Mouse (Mus musculus): ENCODE measurements around the gene Abcc4.

Gene Abcc4

DNA sequence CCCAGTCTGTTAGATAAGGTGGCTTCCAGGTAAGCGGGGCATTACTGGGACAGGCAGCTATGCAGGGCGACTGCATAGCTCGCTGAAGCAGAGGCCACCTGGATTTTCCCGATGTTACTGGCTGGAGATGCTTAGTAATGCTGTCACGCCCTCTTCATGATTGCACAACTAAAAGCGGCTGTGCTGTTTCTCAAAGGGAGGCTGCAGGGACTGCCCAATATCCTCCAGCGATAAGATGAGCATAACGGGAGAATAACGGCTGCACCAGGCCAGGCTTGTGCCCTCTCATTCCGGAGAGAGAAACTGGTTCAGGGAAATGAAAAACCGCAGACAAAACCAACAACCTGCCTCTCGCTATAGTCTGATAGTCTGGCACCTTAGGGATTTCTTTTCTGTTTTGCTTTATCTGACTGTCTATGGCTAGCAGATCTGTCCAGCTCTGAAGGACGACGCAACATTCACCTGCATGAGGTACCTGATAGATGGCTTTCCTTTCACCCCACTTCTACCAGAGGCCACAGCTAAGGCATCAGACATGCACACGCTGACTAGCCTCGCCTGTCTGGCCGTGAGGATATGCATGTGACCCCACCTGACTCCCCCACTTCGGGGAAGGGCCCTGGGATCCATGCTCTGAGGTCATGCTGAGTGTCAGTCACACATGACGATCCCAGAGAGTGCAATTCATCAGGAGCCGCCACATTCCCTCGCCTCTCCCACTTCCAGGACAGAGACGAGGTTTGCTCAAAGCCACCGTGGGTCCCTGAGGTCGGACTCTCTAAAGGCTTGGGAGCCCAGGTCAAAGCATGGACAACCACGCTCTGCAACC is 67.4 kb downstream of the Abcc4 start:
- no peak for DNase-seq (ENCODE audit: low spot score in 2 of 2)

DNA sequence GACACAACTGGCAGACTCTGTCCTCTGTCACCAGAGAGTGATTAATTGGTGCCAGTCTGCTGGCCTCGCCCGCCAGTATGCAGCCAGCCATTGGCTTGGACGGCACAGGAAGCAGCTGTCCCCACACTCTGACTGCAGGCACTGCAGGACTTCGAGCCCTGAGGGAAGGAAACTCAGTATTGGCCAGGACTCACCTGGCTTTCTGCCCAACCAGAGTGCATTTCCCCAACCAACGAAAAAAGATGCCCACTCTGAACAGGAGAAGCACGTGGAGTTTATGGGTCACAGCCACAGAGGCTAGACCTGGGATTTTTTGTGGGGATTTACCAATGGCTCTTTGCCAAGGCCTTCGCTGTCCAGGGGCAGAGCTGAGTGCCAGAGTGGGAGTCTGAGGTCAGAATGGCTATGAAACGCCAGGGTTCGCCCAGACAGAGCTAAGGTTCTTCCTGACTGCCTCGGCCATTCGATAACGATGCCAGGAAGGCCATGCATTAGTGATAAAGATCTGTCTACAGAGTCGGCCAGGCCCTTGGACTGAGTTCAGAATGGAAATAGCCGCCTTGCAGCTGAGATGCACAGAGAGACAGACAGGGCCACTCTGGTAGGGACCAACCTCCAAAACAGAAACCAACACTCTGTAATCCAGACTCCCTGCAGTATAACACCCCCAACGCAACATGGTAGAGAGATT is 70.4 kb downstream of the Abcc4 start:
- no peak for DNase-seq (ENCODE audit: low spot score in 2 of 2)

DNA sequence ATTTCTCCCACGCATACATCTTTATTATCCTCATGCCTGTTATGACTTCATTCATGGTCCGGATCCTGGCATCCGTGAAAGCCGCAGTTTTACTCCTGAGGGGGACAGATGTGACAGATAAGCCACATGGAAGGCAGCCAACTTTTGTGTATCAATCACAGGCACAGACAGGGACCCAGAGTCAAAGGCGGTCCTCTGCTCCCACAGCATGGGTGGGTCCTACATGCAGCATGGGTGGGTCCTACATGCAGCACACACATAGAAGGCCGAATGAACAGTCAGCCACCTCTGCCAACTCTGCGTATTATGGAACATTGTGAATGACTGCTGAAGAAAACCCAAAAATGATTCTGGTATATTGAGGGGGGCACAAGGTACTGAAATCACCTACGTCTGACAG is 76.4 kb downstream of the Abcc4 start:
- no peak for DNase-seq (ENCODE audit: low spot score in 2 of 2)

DNA sequence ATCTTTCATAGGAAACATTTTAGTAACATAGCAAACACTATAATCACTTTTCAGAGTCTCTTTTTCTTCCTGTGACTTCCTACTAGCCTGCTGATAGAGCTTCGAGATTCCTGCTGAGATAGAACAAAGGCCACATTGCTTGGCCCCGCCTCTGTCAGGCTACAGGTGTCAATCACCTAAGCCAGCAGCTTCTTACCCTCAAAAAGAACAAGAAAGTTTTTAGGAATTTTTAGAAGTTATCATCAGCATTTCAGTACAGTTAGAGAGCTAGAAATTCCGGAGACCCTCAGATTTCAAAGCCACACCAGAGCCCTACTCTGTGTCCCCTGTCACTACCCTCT is 84.6 kb downstream of the Abcc4 start:
- no peak for DNase-seq (ENCODE audit: low spot score in 2 of 2)

DNA sequence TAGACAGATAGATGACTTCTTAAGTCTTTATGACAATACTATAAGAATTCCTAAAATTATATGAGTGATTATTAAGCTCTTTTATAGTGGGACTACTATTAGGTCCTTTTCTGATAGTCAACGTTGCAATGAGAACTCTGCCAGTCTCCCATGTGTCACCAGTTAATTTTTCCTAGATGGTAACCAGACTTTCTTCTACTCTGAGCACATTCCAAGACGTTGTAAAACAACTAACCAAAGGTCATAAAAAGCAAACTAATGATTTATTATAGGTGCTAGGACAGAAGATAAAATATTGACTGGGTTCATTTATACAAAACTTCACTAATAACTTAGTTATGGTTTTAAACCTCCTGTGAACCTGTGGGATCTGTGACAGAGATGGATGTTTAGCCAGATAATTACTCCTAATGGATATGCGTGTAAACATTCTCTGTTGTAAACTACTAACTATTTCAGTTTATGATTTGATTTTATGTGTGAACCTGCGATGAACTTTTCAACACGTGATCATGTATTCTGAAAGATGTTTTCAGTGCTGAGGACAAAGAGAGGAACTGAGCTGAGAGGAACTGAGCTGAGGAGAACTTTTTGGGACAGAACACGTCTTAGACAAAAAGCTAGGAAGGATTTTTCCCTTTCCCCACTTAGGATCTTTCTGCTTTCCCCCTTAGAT is 85.1 kb downstream of the Abcc4 start:
- DNase-seq (ENCODE audit: low spot score in 2 of 2), result no peak

DNA sequence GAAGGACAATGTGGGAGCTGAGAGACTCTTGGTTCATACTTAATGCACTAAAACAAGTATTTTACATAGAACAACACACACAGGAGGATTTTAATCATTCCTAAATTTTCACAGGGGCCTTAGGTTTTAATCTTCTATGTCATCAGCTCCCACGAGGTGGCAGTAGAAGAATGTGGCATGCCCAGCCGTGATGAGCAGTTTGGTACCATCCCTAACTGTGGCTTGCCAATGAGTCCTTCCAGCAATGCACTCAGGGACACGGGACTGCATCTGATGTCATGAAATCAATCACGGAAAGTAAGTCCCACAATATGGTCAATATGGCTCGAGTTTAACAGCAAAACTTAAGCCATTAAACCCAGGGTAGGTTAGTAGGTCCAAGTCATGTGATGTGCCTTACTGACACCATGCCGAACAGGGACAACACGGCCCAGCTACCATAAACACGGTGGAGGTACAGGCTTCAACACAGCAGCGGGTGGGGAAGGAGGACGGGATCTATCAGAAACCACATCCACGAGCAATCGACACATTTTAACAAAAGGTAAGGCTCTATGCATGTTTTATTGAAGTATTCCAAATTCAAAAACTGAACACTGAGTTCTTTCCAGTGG is 89.2 kb downstream of the Abcc4 start:
- DNase-seq (ENCODE audit: low spot score in 2 of 2), result peak in 1 of 2 experiments; percentile 26

DNA sequence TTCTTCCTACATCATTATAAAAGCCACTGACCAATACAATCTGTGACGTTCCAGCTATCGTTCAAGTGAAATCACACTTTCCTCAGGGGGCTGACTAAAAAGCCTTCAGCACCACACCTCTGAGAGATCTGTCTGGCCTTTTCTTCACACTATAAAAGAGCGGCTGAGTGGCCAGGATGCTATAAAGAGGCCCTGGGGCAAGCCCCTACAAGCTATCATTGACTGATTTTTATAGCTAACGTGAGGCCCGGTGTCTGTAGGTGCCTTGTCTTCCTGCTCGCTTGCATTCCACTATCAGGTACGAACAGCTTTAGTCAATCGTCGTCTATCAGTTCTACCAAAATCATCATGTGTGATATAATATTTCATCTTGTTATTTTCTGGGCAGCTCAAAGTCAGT is 92.3 kb downstream of the Abcc4 start:
- no peak for DNase-seq (ENCODE audit: low spot score in 2 of 2)

DNA sequence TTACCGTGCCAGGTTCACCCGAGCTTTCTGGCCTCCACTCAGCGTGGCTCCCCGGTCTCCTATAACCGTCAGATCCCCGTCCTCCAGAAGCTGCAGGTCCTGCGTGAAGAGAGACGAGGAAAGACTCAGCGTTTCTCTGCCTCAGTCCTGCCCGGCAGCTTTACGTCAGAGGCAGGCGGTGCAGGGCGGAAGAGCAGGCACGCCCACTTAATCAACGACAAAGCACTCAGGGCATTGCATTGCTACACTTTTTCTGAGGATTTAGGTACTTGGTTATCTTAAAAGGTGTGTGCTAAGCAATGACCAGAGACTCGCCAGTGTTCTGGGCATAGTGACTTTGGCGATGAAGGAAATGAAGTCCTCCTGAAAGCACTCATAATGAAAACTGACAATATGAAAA is 94.3 kb downstream of the Abcc4 start:
- no peak for DNase-seq (ENCODE audit: low spot score in 2 of 2)

DNA sequence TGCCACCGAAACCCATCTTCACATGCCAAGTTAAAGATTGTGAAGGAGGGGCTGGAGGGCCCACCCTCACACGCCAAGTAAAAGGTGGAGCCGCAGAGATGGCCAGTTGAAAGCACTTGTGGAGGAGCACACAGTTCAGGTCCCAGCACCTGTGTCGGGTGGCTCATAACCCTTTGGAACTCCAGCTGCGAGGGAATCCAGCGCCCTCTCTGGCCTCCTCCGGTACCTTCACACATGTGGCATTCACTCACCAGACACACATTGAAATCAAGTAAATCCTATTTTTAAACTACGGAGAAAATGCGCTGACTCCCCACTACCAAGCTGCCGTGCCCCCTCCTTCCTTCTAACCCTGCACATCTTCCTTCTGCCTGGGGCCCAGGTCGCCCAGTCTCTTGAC is 95.2 kb downstream of the Abcc4 start:
- DNase-seq (ENCODE audit: low spot score in 2 of 2), result no peak

DNA sequence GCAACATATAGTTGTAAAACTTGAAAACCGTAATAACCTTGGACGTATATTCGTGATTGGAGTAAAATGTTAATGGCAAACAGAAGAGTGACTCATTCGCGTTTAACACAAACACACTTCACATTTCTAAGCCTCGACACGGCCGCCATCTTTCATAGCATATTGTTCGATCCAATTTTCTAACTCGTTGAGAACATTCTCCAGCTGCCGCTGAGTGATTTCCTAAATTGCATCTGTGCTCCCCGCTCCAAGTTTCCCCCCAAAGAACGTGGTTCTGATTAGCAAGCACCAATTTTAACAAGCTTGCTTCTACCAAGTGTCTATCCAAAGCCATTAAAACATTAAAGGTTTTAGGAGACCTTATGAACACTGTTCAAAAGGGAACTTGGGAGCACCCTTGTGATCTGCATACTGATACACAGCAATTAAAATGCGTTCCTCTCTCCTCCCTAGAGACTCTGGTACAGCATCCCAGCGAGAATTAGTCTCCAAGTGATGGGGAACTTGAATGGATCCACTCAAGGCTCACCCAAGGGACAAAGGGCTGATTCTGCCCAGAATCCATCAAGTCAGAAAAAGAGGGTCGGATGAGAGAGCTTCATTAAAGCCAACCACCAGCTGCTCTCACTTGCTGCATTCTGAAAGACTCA is 97.1 kb downstream of the Abcc4 start:
- DNase-seq (ENCODE audit: low spot score in 2 of 2), result no peak

DNA sequence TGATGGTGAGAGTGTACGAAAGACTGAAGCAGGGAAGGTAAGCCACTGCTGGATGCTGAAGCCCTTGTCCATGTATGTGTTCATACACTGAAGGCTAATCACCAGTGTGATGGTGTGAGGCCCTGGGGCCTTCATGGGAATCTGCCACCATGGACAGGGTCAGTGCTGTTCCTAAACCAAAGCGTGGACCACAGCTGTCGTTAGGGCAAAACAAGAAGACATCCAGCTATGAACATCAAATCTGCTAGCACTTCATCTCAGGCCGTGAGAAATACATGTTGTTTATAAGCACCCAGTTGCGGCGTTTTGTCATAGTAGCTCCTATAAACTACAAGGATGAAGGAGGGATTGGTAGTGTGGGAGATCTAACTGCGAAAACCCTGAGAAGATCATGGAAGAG is 97.7 kb downstream of the Abcc4 start:
- DNase-seq (ENCODE audit: low spot score in 2 of 2), result no peak

DNA sequence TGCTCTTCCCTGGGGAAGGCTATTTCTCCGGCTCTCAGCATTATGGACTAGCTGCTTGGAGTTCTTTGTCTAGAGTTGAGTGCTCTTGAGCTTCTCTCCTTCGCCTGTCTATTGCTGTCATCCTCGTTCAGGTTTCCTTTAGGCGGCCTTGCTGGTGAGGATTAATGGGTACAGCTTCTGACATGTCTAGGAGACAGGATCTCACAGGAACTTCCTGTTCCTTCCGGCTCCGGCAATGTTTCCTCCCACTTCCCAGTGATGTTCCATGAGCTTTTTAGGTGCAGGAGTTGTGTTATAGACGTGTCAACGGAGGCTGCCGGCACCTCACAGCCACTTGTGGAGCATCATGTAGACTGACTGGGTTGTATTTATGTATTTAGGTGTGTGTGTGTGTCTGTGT is 99.5 kb downstream of the Abcc4 start:
- no peak for DNase-seq (ENCODE audit: low spot score in 2 of 2)

DNA sequence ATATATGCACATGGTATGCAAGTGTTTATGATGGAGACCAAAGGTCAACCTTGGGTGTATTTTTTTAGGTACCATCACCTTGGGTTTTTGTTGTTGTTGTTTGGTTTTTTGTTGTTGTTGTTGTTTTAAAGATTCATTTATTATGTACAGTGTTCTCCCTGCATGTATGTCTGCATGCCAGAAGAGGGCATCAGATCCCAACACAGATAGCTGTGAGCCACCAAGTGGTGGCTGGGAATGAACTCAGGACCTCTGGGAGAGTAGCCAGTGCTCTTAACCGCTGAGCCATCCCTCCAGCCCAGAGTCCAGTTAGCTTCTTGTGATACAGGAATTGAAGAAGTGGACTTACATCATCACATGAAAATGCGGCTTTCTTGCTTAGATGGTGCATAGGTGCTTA is 101.1 kb downstream of the Abcc4 start:
- no peak for DNase-seq (ENCODE audit: low spot score in 2 of 2)

DNA sequence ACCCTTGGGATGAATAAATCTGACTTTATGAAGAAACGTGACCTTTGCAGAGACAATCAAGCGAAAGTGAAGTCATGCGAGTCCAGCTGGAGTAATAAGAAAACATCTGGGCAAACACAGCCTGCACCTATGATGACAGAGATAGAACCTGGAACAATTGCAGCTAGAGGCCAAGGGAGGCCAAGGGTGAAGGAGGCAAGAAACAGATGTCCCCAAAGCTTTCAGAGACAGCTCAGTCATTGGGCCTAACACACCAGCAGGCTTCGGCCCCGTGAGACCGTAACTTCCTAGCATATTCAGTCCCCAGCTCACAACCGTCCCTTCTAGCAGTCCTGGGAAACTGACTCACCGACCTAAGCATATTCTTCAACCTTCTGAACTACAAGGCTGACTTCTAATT is 104.0 kb downstream of the Abcc4 start:
- DNase-seq (ENCODE audit: low spot score in 2 of 2), result no peak

DNA sequence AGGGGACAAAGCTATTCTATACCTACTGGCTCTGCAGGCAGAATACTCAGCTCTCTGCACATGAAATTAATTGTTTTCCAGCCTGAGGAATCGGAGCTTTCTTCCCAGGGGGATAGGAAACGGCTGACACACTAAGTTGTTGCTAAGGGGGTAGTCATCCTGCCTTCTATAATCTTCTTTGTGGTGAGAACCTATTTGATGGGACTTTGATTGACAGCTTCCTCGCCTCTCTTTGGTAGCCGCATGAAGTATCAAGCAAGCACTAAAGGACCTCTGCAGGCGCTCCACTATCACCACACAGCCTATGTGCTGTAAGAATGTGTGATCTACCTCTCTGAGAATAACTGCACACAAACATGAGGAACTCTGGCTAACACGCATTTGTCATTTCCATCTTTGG is 105.3 kb downstream of the Abcc4 start:
- DNase-seq (ENCODE audit: low spot score in 2 of 2), result no peak

DNA sequence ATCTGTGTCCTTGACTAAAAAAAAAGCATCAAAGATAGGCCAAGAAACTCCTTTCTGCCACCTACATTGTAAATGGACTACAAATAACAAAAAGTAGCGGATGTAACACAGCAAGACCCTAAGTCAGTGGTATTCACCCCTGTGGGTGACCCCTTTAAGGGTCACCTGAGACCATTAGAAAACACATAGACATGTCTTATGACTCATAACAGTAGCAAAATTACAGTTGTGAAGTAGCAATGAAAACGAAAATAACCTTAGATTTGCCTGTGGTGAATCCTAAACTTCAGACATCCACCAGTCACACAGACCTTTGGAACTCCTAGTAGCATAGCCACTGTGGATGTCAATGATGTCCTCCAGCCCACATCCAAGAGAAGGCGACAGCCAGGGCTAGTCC is 107.3 kb downstream of the Abcc4 start:
- no peak for DNase-seq (ENCODE audit: low spot score in 2 of 2)

DNA sequence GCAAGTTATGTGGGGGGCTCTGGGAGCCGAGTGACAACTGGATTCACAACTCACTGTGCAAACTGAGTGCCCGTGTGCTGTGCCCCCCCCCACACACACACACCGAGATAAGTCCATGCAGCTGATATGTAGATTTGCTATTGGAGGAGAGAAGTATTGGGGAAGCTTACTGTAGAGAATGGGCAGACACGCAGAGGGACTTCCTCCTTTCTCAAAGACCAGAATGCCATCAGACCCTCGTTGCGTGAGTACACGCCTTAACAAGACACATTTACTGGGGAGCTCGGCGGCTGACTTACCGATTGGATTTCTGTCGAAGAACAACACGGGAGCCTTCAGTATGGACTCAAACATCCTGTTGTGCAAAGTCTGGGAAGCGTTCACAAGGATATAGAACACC is 111.6 kb downstream of the Abcc4 start:
- DNase-seq (ENCODE audit: low spot score in 2 of 2), result no peak

DNA sequence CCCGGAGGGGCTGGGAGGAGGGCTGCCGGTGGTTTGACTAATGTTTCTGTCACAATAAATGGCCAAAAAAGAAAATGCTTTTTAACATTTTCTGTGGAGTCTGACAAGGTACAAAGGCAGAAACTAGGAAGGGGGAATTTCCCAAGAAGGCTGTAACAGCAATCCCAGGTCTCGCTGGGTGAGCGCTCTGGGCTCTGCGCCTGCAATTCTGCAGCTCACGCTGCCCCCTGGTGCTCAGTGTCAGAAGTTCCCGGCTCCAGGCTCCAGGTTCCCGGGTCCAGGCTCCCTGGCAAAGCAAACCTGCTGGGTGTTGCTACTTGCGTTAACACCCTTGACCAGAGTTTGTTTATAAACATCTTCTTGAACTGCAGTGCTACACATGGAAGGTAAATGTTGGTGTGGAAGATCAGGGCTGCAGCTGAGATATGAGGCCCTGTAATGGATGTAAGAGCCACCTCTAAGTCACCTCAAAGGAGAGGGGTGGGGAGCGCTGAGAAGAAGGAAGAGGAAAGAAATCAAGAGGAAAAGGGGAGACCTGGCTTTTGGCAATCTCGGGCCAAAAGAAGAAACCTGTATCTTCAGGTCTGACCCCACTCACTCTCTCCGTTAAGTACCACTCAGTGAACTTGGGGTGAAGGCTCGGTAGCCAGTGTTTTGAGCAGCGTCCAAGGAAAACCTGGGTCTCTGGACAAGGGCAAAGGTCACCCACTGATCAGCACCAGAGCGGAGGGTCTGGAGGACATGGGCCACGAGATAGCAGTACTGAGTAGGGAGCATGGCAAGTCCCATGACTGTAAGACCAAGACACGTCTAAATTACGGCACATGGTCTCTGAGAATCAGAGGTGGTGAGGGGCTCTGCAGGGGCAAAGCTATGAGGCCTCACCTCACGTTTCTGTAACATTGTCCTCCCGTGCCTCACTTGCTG is 114.3 kb downstream of the Abcc4 start:
- DNase-seq (ENCODE audit: low spot score in 2 of 2), result peak in 1 of 2 experiments; percentile 5

DNA sequence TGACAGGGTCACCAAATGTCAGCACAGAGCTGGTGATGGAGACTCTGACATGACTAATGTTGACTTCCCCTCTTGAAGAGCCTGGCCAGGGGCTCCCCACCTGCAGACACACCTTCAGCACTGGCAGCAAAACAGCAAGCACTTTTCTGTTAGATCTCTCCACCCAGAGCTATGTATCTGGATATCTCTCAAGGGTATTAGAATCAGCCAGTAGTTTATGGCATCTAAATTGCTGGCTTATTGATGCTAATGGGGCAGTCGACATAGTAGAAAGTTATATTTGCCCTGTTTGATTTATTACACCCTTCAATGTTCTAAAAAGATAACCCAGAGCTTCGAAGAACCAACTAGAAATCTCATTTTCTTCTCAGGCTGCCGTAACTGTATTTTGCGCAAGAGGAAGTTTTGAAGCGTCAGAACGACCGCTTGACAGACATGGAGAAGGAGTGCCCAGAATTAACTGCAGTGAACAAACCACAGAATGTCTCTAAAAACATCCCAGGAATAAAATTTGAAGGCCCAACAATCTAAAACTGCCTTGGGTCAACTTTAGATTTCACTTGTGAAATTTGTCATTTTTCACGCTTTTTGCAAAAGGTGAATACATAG is 123.6 kb downstream of the Abcc4 start:
- no peak for DNase-seq (ENCODE audit: low spot score in 2 of 2)

DNA sequence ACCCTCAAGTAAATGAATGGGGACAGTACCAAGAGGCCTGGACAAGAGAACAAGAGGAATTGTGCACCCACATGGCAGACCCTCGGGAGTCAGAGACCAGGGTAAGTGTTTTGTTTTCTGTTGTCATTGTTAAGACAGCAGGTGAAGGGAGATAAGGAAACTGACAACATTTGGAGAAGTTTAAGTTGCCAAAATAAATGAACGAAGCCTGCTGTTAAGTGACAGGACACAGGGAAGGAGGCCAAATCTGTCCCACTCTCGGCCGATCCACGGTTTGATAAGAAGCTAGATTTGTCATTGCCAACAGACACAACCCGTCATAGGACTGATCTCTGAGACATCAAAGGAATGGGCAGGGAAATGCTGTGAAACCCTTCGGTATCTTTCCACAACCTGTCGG is 124.3 kb downstream of the Abcc4 start:
- no peak for DNase-seq (ENCODE audit: low spot score in 2 of 2)

Measured in natural killer cell, adult 2 months (primary cell).